Mouse (Mus musculus) left cerebral cortex, postnatal 10 days (tissue): ENCODE results near the gene Ldhd. TPM values are rescaled to one million over a fixed set of nuclear protein-coding genes. Genes with fewer than 3 reads are reported as not detected.
A peak's percentile ranks its signal among the peaks of the same experiment; 100 is the strongest.

Source experiments
- DNase-seq, 2 experiments: peaks; one replicate each; pipeline ENCODE4 v3.0.0; 2021 to 2022; ENCODE audit warnings: low spot score in 2 of 2, mixed read lengths in 1 of 2; ENCODE audit errors: extremely low spot score in 1 of 2
- intact Hi-C: fragments of 180-260 bp; cut with DNase I; formaldehyde crosslinking; loops from one replicate; pipeline ENCODE4 v1.15.1; 2025
- total RNA-seq, 2 experiments: library from RNA; stranded (reverse); gene quantifications; 2 replicates each; pipeline ENCODE4 v1.2.3; 2021

The Ldhd gene
- total RNA-seq, 2 experiments from 2014 or later = 1.9 to 2.2 TPM

DNA sequence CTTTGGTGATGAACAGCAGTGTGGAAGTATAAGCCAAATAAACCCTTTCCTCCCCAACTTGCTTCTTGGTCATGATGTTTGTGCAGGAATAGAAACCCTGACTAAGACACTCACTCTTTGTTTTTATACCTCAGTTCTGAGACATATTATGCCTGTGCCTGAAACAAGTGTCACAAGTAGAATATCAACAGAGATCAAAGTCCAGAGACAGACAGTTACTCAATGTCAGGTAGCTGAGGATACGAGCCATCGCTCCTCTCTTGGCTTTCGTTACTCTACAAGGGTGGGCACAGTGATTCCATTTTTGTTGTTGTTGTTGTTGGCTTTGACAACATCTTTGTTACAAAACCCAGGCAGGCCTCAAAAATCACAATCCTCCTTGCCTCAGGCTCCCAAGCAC, 2.8 kb upstream of the Ldhd start:
- DNase-seq = no peak
- intact Hi-C loops = no loop called here

DNA sequence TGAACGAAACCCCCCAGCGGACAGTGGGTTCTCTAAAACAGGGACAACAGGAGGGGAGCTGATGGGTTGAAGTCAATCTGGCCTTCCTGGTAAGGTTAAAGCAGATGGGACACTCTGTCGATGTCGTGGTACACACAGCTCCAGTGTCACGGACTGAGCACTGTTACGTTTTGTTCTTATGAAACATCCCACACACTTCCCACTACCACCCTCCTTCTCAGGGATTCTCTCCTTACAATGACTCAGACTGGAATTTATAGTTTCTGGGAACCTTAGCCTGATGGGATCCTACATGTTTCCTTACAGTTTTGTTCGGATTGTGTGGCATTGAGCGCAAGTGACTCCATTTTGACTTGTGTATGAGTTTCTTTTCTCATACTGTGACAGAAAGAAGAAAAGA, 1.4 kb upstream of the Ldhd start:
- intact Hi-C loops = no loop called here
- DNase-seq = no peak

DNA sequence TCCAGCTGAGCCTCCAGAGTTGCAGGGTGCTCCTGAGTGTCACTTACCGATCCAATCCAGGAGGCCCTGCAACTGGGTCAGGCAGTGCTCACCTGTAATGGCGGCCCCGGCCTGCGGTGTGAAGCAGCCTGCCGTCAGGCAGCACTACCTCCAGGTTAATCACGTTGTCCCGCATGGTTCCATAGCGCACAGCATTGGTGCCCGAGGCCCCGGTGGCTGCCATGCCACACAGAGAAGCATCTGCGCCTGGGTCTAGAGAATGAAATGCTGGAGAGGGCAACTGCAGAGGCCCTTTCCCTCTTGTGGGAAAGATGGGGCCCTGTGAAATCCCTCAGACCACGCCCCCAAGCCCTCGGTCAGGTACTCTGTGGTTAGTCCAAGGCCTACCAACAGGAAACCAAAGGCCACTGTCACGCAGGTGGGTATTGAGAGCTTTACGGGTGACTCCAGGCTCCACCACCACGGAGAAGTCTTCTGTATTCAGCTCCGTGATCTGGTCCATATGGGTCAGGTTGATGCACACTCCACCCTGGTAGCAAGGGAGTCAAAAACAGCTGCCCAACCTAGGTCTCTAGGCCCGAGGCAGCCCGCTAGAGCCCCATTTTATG, 1.2 kb downstream of the Ldhd start:
- no peak for DNase-seq
- intact Hi-C loops = loop anchor here (5.0 kb wide), 2 partner anchors 77 to 92 kb away; partner anchors contain the start of gene Znrf1

DNA sequence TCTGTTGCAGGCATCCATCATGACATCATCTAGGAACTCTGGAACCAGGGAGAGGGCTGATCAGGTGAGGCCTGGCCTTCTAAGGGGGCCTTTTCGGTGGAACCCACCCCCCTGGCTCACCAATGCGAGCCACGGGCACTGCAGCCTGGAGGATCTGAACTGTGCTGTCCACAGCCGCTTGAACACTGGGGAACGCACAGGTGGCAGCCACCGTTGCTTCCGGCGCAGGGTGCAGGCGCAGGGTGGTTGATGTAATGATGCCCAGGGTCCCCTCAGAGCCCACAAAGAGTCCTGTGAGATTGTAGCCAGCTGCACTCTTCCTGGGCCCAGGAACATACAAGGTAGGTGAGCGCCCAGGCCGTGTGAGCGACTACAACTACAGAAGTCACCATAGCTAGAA, 1.8 kb downstream of the Ldhd start:
- intact Hi-C loops = loop anchor here (5.0 kb wide), 2 partner anchors 76 to 91 kb away; partner anchors contain the start of gene Znrf1
- no peak for DNase-seq

DNA sequence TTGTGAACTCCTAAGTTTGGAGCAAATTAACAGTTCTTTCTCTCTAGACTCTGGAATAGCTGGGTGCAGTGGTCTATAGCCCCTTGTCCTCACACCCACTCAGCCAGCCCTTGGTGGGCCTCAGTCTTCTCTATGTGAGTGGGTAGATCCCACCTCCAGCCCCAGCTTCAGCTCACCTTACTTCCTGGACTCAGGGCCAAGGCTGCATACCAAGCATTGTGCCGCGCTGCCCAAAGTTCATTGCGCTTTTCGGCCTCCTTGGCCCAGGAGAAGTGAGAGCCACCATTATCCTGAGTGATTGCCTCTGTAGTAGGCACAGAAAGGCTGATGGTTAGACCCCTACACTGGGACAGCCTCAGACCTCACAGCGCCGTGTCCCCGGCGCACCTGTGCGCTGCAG, 2.3 kb downstream of the Ldhd start:
- no peak for DNase-seq
- intact Hi-C loops = loop anchor here (5.0 kb wide), 2 partner anchors 76 to 91 kb away; partner anchors contain the start of gene Znrf1

DNA sequence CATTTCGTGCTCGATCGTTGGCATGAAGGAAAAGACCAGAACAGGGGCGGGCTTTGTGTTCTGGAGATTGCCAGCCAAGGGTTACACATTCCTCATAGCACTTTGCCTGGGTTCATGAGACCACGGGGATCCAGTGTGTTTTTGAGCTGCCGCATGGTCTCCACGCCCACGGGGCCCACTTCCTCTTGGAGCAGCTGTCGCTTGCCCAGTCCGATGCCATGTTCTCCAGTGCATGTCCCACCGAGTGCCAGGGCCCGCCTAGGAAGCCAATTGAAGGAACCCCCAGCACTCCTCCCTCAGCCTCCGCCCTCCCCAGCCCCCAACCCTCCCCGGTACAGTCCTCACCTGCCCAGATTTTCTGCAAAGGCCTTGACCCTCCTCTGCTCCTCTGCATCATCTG, 3.2 kb downstream of the Ldhd start:
- intact Hi-C loops = loop anchor here (5.0 kb wide), 2 partner anchors 75 to 90 kb away; partner anchors contain the start of gene Znrf1
- peak in 1 of 2 experiments; percentile 50 for DNase-seq

DNA sequence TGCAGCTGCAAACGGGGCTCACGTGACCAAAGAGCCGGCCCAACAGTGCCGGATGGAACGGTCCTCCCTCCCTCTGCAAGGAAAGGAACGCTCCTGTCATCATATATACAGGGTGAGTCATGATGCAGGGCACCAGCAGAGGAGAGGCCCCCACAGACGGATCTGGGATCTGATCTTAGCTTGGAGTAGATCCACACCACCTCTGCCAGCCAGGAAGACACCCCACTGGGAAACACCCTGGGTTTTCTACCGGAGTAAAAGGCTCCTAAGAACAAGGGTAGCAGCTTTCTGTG, 3.7 kb downstream of the Ldhd start:
- DNase-seq = peak in 1 of 2 experiments; percentile 42
- intact Hi-C loops = loop anchor here (5.0 kb wide), 2 partner anchors 74 to 89 kb away; partner anchors contain the start of gene Znrf1

DNA sequence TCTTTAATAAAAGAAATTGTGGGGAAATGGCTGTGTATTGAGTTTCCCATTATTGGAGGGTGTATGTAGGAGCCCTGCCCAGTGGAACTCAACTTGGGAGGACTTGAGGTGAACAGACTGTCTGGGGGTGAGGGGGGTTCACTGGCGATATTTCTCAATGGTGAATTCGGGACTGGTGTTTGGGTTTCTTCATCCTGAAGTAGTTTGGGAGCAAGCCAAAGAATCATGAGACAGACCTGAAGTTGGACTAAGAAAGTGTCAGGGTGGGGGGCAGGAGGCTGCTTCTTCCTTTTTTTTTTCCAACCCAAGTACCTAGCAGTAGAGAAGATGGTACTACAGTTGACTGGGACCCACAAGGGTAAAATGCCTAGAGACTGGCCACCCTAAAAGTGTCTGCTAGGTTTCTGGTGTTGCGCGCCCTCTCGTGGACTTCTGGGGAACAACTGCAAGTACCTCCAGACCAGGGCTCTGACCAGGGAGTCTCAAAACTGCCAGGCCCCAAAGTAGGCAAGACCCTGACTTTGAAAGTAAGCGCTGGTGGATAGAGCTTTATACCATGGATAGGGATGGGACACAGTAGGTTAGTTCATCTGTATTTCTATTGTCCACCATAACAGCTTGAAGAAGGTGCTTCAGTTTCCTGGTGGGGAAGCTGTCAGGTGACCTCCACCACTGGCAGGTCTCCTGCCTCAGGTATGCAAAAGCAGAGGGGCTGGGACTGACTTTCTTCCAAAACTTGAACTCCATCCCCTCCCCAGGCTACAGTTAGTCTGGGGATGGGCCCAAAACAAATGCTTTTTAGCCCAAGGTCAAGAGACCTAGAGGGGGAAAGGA, 4.3 kb downstream of the Ldhd start:
- intact Hi-C loops = loop anchor here (5.0 kb wide), 2 partner anchors 74 to 89 kb away; partner anchors contain the start of gene Znrf1
- peak in 1 of 2 experiments; percentile 70 for DNase-seq

DNA sequence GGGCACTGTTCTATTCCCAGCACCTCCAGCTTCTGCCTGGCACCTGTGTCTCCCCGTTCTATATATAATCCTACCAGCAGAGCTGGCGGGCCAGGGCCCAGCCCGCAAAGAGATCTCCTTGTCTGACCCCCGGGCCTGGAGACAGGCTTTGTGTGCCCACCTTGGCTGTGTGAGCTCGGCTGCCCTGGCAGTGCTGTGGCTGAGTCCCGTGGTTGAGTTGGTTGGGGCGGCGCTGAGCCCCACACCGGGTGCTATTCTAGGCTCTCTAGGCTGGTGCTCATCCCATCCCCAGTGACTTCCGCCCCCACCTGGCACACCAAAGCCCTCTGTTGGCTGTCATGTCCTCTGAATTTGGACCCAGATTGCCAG, 5.3 kb downstream of the Ldhd start:
- intact Hi-C loops = loop anchor here (5.0 kb wide), 2 partner anchors 73 to 88 kb away; partner anchors contain the start of gene Znrf1
- no peak for DNase-seq

DNA sequence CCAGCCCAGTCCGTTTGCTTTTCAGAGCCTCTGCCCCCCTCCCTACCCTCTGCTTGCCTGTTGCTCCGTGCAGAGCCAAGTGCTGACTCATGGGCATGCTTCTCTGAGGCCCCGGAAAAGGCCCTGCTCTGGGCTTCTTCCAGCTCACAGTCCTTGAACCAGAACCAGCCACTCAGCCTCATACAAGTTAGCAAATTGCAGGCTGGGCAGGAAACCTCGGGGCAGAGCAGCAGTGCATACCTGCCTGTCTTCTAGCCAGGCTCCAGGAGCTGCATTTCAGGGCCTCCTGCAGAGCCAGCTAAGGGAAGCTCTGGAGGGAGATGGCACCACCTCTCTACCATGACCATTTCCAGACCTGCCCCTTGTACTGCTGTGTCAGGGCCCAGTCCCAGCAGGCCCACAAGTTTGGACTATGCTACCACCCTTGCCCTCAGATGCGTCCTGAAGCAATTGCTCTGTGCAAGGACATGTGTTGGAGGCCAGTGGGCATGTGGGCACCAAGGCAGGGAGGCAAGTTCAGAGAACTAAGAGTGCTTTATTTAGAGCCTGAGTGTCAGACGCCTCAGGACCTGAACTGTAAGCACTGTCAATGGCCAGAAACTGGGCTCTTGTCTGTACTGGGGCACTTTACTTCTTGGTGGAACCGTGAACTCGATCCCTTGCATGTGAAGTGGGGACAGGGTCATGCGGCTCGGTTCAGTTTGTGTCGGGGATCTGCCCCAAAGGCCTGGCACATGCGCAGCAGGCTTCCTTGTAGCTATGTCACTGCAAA, 5.9 kb downstream of the Ldhd start:
- intact Hi-C loops = no loop called here

DNA sequence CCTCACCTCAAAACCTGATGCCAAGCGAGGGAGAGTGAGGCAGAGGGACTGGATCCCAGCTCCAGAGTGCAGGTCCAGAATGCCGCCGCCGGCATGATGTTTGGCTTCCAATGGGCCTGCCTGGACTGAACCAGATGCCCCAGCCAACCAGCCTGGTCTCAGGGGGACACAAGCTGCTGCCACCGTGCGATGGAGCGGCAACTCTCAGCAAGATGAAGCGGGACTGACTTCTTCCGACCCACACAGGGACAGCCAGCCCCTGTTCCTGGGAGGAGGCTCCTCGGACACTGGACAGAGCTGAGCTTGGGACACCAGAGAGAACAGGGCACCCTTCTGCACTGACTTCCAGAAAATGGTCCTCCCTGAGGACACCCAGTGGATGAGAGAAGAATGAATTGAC, 7.6 kb downstream of the Ldhd start:
- no peak for DNase-seq
- intact Hi-C loops = no loop called here

More for the DNA sequence above, 5.9 kb downstream of the Ldhd start:
- DNase-seq = peak in 1 of 2 experiments; percentile 40

DNA sequence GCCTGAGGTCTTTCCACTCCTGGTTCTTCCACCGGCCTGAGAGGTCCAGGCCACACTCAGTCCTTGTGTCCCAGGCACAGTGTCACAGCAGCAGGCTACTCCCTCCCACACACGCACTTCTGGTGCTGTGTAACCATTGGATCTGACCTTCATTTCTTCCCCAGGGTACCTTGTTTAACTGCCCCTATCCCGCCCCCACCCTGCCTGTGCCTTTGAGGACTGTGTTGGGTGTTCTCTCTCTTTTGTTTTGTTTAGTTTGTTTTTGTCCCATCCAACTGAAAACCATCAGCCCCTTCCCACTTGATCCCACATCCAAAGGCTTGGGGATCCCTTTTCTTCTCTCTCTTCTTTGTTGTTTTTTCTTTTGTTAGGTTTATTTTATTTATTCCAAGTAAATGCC, 8.1 kb downstream of the Ldhd start:
- intact Hi-C loops = no loop called here
- DNase-seq = no peak

DNA sequence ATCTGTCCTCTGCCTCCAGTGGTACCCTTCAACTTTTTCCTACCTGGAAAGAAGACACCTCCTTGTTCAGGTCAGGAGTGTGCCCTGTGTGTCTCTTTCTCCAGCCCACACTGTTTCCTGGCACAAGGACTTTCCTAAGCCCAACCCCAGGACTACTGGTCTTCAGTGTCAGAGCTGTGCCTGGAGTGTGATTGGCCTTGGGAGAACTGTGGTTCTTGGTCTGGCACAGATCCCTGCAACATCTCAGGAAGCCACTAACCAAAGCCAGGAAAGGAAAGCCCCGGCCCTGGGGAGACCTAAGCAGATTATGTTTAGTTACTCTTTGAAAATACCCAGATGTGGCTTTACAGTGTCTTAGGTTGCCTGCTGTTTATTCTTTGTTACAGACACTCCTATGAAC, 10.2 kb downstream of the Ldhd start:
- intact Hi-C loops = no loop called here
- DNase-seq = peak in 1 of 2 experiments; percentile 53

DNA sequence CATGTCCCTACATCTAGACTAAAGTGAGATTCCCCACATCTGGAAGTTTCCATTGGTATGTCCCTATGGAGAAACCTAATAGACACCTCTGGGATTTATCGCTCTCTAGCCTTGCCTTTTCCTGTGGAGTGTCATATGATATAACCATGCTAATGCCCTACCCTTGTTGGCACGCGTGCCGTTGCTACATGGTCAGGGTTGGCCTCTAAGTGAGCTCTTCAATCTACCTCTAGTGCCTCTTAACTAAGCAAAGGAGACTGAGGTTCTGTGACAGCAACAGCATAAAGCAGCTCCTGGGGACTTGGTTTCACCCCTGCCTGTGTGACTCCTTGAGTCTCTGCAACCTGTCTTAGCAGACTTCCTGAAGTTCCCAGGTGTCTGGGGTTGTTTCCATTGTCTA, 11.9 kb downstream of the Ldhd start:
- no peak for DNase-seq

DNA sequence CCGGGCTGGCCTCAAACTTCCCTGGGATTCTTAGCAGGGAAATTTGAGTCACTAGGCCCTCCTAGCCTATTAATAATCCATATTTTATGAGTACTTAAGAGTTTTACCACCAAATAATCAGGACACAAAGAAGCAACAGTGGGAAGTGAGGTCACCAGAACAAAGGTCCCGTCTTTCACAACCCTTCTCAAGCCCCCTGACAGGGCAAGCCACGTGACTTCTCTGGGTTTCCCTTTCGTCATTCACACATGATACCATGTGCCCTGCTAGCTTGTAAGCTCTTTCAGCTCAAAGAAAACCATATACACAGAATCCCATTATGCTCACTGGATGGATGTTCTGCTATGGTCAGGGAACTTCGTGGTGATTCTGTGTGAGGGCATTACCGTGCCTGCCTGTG, 12.4 kb downstream of the Ldhd start:
- no peak for DNase-seq
- intact Hi-C loops = no loop called here

More for the DNA sequence above, 11.9 kb downstream of the Ldhd start:
- intact Hi-C loops = no loop called here

DNA sequence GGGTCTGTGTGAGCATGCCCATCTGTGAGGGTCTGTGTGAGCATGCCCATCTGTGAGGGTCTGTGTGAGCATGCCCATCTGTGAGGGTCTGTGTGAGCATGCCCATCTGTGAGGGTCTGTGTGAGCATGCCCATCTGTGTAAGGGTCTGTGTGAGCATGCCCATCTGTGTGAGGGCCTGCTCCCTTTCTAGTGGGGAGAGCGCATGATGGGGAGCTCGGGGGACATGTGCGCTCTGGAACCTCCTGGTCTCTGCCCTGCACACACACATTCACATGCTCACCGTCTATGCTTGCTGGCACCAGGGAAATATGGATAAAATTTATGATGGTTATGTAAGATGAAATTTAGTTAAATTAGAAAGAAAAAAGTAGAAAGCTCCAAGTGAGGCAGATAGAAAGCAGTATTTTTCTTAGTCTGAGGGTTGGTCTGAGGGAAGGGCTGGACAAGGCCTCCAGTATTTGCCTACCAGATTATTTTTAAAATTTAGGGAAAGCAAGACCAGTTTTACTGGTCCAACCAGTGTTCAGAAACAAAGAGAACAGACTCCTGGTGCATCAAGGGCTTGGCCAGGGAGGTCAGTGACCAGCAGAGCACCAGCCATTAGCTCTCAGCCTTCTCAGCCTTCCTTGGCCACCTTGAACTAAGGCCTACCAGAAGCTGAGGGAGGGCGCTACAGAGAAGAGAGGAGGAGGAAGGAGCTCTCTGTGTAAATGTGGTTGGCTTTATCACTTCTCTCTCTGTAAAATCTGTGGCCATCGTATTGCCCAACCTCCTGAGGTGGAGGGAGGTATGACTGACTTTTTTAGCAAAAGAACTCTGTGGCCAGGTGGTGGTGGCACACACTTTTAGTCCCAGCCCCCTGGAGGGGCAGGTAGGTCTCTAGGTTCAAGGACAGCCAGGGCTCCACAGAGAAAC, 15.1 kb downstream of the Ldhd start:
- intact Hi-C loops = no loop called here
- no peak for DNase-seq

DNA sequence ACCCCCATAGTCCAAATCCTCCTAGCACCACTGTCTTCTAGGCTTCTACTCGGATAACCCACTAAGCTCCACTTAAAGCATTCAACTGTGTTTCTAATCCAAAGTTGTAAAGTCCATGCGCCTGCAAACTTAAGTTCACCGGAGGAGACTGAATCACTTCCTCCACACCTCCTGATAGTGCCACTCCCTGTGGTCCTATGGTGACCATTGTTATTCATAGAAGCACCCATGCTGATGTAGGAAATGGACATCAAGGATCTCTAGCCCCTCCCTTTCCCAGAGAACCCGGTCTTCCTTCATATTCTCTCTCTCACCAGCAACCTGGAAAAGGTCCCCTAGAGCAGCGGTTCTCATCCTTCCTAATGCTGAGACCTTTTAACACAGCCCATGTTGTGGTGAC, 17.0 kb downstream of the Ldhd start:
- intact Hi-C loops = no loop called here
- no peak for DNase-seq

DNA sequence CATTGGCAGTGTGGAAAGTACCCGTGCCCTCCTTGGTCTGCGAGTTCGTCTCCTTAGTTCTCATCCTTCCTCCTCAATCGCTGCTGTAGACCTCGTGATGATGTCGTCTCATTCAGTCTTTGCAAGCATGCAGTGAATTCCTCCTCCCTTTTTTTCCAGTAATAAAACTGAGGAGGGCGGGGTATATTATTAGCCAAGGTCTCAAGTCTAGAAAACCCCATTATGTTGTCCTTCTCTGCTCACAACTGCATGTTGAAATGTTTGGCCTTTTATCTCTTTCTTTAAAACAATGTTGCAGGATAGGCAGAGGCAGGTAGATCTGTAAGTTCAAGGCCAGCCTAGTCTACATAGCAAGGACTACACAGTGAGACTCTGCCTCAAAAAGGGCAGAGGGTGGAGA, 22.8 kb downstream of the Ldhd start:
- DNase-seq = no peak
- intact Hi-C loops = no loop called here
